ENCODE assay signal across 8 mouse cellular contexts in genomic region chr8:85026670-85027515, GRCm38 (mm10). TPM values are rescaled to one million over a fixed set of nuclear protein-coding genes. Genes with fewer than 3 reads are reported as not detected.
A peak's percentile ranks its signal among the peaks of the same experiment; 100 is the strongest.
DNase-seq lines count a peak whose midpoint lies in the region; ATAC-seq and TF ChIP-seq lines count a peak whose summit lies in the region.

Gene Trir (plus strand): TSS chr8:85026823.

- peak within 1 kb of the TSS; percentile 99 for H3K27ac ChIP-seq in forebrain, embryonic 10.5 days
- peak within 1 kb of the TSS; percentile 89 for H3K27ac ChIP-seq in heart, embryonic 15.5 days
- H3K27ac ChIP-seq in liver, embryonic 14.5 days: peak within 1 kb of the TSS; percentile 91
- peak within 1 kb of the TSS; percentile 67 for H3K27ac ChIP-seq in neural tube, embryonic 11.5 days (ENCODE audit: low read depth, low read length)
- peak within 1 kb of the TSS; percentile 95 for H3K27ac ChIP-seq in stomach, postnatal 0 days (replicated peaks)

- H3K36me3 ChIP-seq in forebrain, embryonic 10.5 days (replicated peaks): peaks cover 59% of the 10 kb centered on the region
- peaks cover 44% of the 10 kb centered on the region for H3K36me3 ChIP-seq in heart, embryonic 15.5 days
- H3K36me3 ChIP-seq in liver, embryonic 14.5 days (replicated peaks; ENCODE audit: control insufficient read depth, insufficient read depth, low read depth): peaks cover 29% of the 10 kb centered on the region
- peaks cover 15% of the 10 kb centered on the region for H3K36me3 ChIP-seq in neural tube, embryonic 11.5 days (ENCODE audit: control insufficient read depth, insufficient read depth, low read length)
- peaks cover 14% of the 10 kb centered on the region for H3K36me3 ChIP-seq in stomach, postnatal 0 days (ENCODE audit: control insufficient read depth, insufficient read depth, low read length)

- TF ChIP-seq EP300 in liver, embryonic 14.5 days (IDR thresholded peaks at IDR 0.05; ENCODE audit: low read depth): no peak
- TF ChIP-seq EP300 in stomach, postnatal 0 days (optimal IDR thresholded peaks at IDR 0.05): no peak

- under 1% methylated on average over 75 of the region's 75 CpGs for WGBS in forebrain, embryonic 10.5 days
- WGBS in heart, embryonic 15.5 days: under 1% methylated on average over 75 of the region's 75 CpGs
- WGBS in liver, embryonic 14.5 days (ENCODE audit: insufficient replicate concordance): 1% methylated on average over 75 of the region's 75 CpGs
- WGBS in neural tube, embryonic 11.5 days: 0% methylated on average over 68 of the region's 75 CpGs
- WGBS in stomach, postnatal 0 days: under 1% methylated on average over 65 of the region's 75 CpGs

- ATAC-seq in CD4-positive, CD25-positive, alpha-beta regulatory T cell, adult 4 months: peak; percentile 59
- ATAC-seq in heart, embryonic 15.5 days (replicated peaks; ENCODE audit: insufficient number of reproducible peaks, insufficient read depth, low FRiP score, low read depth): peak; percentile 78
- ATAC-seq in liver, embryonic 14.5 days (ENCODE audit: insufficient read depth): peak; percentile 81
- peak; percentile 80 for ATAC-seq in neural tube, embryonic 11.5 days (ENCODE audit: insufficient read depth, low FRiP score, low TSS enrichment)
- peak; percentile 83 for ATAC-seq in stomach, postnatal 0 days (ENCODE audit: low FRiP score, low TSS enrichment)

- peak within 1 kb of the TSS; percentile 100 for H3K4me3 ChIP-seq in forebrain, embryonic 10.5 days
- H3K4me3 ChIP-seq in heart, embryonic 15.5 days: peak within 1 kb of the TSS; percentile 77
- peak within 1 kb of the TSS; percentile 94 to 98 for H3K4me3 ChIP-seq in liver, embryonic 14.5 days (ENCODE audit: insufficient read depth in 1 of 2, low read depth in 2 of 2, low read length in 2 of 2)
- peak within 1 kb of the TSS; percentile 100 for H3K4me3 ChIP-seq in neural tube, embryonic 11.5 days (ENCODE audit: low read depth, low read length)
- peak within 1 kb of the TSS; percentile 99 for H3K4me3 ChIP-seq in stomach, postnatal 0 days (ENCODE audit: low read depth, low read length)

- DNase-seq in c-Kit-negative CD71-positive TER-119-positive erythroid progenitor cells, embryonic 14.5 days (ENCODE audit: low read depth, low spot score): peak; percentile 99
- peak; percentile 98 for DNase-seq in forebrain, embryonic 10.5 days (ENCODE audit: extremely low spot score, low spot score)
- peak; percentile 98 to 99 for DNase-seq in kidney, postnatal 25 days
- peak; percentile 97 to 98 (median 98) for DNase-seq in liver, embryonic 14.5 days (ENCODE audit: low read depth in 3 of 3, low spot score in 3 of 3)
- DNase-seq in neural tube, embryonic 11.5 days (ENCODE audit: low spot score): peak; percentile 97
- peak; percentile 96 for DNase-seq in stomach, postnatal 0 days (ENCODE audit: low spot score)

- no peaks in the 10 kb centered on the region for H3K27me3 ChIP-seq in forebrain, embryonic 10.5 days (ENCODE audit: poor library complexity, severe bottlenecking)
- H3K27me3 ChIP-seq in heart, embryonic 15.5 days: no peaks in the 10 kb centered on the region
- H3K27me3 ChIP-seq in liver, embryonic 14.5 days (ENCODE audit: control insufficient read depth, insufficient read depth, low read length): no peaks in the 10 kb centered on the region
- no peaks in the 10 kb centered on the region for H3K27me3 ChIP-seq in neural tube, embryonic 11.5 days (ENCODE audit: control insufficient read depth, insufficient read depth, low read length)
- no peaks in the 10 kb centered on the region for H3K27me3 ChIP-seq in stomach, postnatal 0 days (ENCODE audit: control insufficient read depth, insufficient read depth, low read length)

- peaks cover 44% of the 10 kb centered on the region for H3K4me1 ChIP-seq in forebrain, embryonic 10.5 days
- peaks cover 41% of the 10 kb centered on the region for H3K4me1 ChIP-seq in heart, embryonic 15.5 days (replicated peaks)
- peaks cover 24 to 28% of the 10 kb centered on the region in 2 experiments for H3K4me1 ChIP-seq in liver, embryonic 14.5 days (replicated peaks; ENCODE audit: control insufficient read depth in 2 of 2, insufficient read depth in 2 of 2, low read length in 1 of 2)
- H3K4me1 ChIP-seq in neural tube, embryonic 11.5 days (ENCODE audit: control insufficient read depth, insufficient read depth, low read length): peaks cover 27% of the 10 kb centered on the region
- peaks cover 3% of the 10 kb centered on the region; the same call in 1 of the 2 replicates for H3K4me1 ChIP-seq in stomach, postnatal 0 days (replicated peaks; ENCODE audit: control insufficient read depth, insufficient read depth)

- no peaks in the 10 kb centered on the region for H3K9me3 ChIP-seq in forebrain, embryonic 10.5 days
- no peaks in the 10 kb centered on the region for H3K9me3 ChIP-seq in heart, embryonic 15.5 days (replicated peaks)
- H3K9me3 ChIP-seq in liver, embryonic 14.5 days (ENCODE audit: control insufficient read depth, low read length): no peaks in the 10 kb centered on the region
- H3K9me3 ChIP-seq in neural tube, embryonic 11.5 days (ENCODE audit: control insufficient read depth, low read length): no peaks in the 10 kb centered on the region
- H3K9me3 ChIP-seq in stomach, postnatal 0 days (ENCODE audit: control insufficient read depth, low read length): no peaks in the 10 kb centered on the region

- H3K4me2 ChIP-seq in heart, embryonic 15.5 days: peak within 1 kb of the TSS; percentile 87
- H3K4me2 ChIP-seq in liver, embryonic 14.5 days (ENCODE audit: low read depth): peak within 1 kb of the TSS; percentile 97
- peak within 1 kb of the TSS; percentile 88 for H3K4me2 ChIP-seq in neural tube, embryonic 11.5 days (ENCODE audit: low read depth)
- peak within 1 kb of the TSS; percentile 91 for H3K4me2 ChIP-seq in stomach, postnatal 0 days (replicated peaks; ENCODE audit: low read depth)

- peak; percentile 49 for TF ChIP-seq CTCF in liver, embryonic 14.5 days (IDR thresholded peaks at IDR 0.05; ENCODE audit: low read depth)
- TF ChIP-seq CTCF in stomach, postnatal 0 days (IDR thresholded peaks at IDR 0.05; ENCODE audit: low read depth): no peak

- H3K9ac ChIP-seq in heart, embryonic 15.5 days: peak within 1 kb of the TSS; percentile 95
- H3K9ac ChIP-seq in liver, embryonic 14.5 days (replicated peaks): peak within 1 kb of the TSS; percentile 99
- peak within 1 kb of the TSS; percentile 99 for H3K9ac ChIP-seq in neural tube, embryonic 11.5 days (ENCODE audit: low read length)
- peak within 1 kb of the TSS; percentile 99 for H3K9ac ChIP-seq in stomach, postnatal 0 days (ENCODE audit: low read length)

RNA-seq across cellular contexts. Expression of gene Trir, which starts in this region (rescaled TPM):
- 10 to 100 TPM; 15.5 to 28.1 TPM for polyA plus RNA-seq in CD4-positive, CD25-positive, alpha-beta regulatory T cell, adult 4 months (2017; shearing (Covaris generic))
- polyA plus RNA-seq in forebrain, embryonic 10.5 days (2016; fragmentation: Nextera tagmentation; extraction: Ambion mirVana): 123 and 142 TPM in 2 replicates
- polyA plus RNA-seq in heart, embryonic 15.5 days (2015; fragmentation: Nextera tagmentation; extraction: Ambion mirVana): 68.4 and 77.2 TPM in 2 replicates
- 74.0 and 100 TPM in 2 replicates for polyA plus RNA-seq in liver, embryonic 14.5 days (2012; rRNA removed)
- 84.4 and 89.3 TPM in 2 replicates for polyA plus RNA-seq in liver, embryonic 14.5 days (2014; fragmentation: Nextera tagmentation; extraction: Ambion mirVana)
- polyA plus RNA-seq in neural tube, embryonic 11.5 days (2014; fragmentation: Nextera tagmentation; extraction: Ambion mirVana): 158 and 170 TPM in 2 replicates
- polyA plus RNA-seq in stomach, postnatal 0 days (2015; fragmentation: Nextera tagmentation; extraction: Ambion mirVana): 94.4 and 95.1 TPM in 2 replicates

Comparison
In these comparisons a context has a peak if more than half of its experiments do, and no peak if none do; other contexts are left out.
1. Peak in every context shown above with its lines: DNase-seq, ATAC-seq, H3K4me3 ChIP-seq and H3K27ac ChIP-seq.